Mouse (Mus musculus) kidney, embryonic 15.5 days (tissue): Measurements from ENCODE around the gene Acsm4. TPM values are rescaled to one million over a fixed set of nuclear protein-coding genes. Genes with fewer than 3 reads are reported as not detected.
"Not testable (repeated sequence)": the region's sequence is repeated elsewhere in the genome, so short reads cannot be mapped to it uniquely, and the experiment has no call there.

ENCODE experiments used
- ATAC-seq: fragments of 200-750 bp; cut with Nextera tagmentation; replicated peaks from 2 replicates; pipeline ENCODE4 v1.8.0; 2017; ENCODE audit warnings: moderate TSS enrichment; ENCODE audit not compliant: low FRiP score
- H3K27ac ChIP-seq: fragments of 300-500 bp; sonication (generic); 2 replicates; pipeline ENCODE4 v1.5.1; 2015; ENCODE audit warnings: mild to moderate bottlenecking, inconsistent platforms
- H3K27me3 ChIP-seq: fragments of 300-500 bp; sonication (generic); 2 replicates; pipeline ENCODE4 v1.6.1; 2015; ENCODE audit warnings: inconsistent platforms
- H3K36me3 ChIP-seq: fragments of 300-500 bp; sonication (generic); 2 replicates; pipeline ENCODE4 v1.6.1; 2015; ENCODE audit warnings: inconsistent platforms
- H3K4me1 ChIP-seq: fragments of 300-500 bp; sonication (generic); 2 replicates; pipeline ENCODE4 v1.6.1; 2015; ENCODE audit warnings: inconsistent platforms
- H3K4me2 ChIP-seq: fragments of 300-500 bp; sonication (generic); 2 replicates; pipeline ENCODE4 v1.6.1; 2015; ENCODE audit warnings: moderate library complexity, mild to moderate bottlenecking, inconsistent platforms
- H3K4me3 ChIP-seq: fragments of 300-500 bp; sonication (generic); replicated peaks from 2 replicates; pipeline ENCODE4 v1.5.1; 2015; ENCODE audit warnings: mild to moderate bottlenecking, inconsistent platforms
- H3K9ac ChIP-seq: fragments of 300-500 bp; sonication (generic); 2 replicates; pipeline ENCODE4 v1.6.1; 2015; ENCODE audit warnings: mild to moderate bottlenecking, inconsistent platforms
- H3K9me3 ChIP-seq: fragments of 300-500 bp; sonication (generic); replicated peaks from 2 replicates; pipeline ENCODE4 v1.6.1; 2016; ENCODE audit warnings: inconsistent platforms
- WGBS: fragments of 180-500 bp; shearing (Covaris S2); methylation state at CpG from one replicate; pipeline ENCODE4 v1.1.7; 2015; ENCODE audit warnings: mixed read lengths; 5-methylcytosine and 5-hydroxymethylcytosine counted together
- polyA plus RNA-seq: library from polyadenylated mRNA; unstranded; fragments of >200 nt; fragmentation: Nextera tagmentation; extraction: Ambion mirVana; gene quantifications from 2 replicates; pipeline ENCODE4 v1.2.1, GENCODE M21; 2015

Gene Acsm4
- polyA plus RNA-seq, 1 experiment from 2014 or later, result not detected

DNA sequence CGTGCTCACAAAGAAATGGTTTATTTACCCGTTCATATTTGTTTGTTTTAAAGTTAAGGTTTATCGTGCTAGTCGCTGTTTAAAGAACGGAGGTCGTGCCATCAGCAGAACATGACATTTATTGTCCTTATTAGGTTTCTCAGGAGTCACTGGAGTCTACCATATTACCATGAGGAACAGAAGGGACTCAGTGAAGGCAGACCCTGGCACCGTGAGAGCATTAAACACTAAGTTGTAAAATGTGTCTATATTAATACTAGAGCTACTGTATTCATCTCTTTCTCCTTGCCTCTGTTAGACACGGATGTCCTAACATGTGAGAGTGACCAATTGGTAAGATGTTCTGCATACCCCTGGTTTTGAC, 31.1 kb downstream of the Acsm4 start:
- Histone ChIP-seq H3K36me3 (peaks cover 31% of the 10 kb centered on the region), H3K4me3 (peak overlapping the region; percentile 94), H3K9ac (peak overlapping the region; percentile 92; the same call in 1 of the 2 replicates), H3K27ac (peak overlapping the region; percentile 75), H3K4me2 (peak overlapping the region; percentile 78), H3K4me1 (peaks cover 11% of the 10 kb centered on the region), H3K9me3 (no peaks in the 10 kb centered on the region), H3K27me3 (no peaks in the 10 kb centered on the region)
- WGBS, result 12% methylated on average over 8 of the region's 8 CpGs
- ATAC-seq, result peak; percentile 47

GRCm38 (mm10) chr7:119727621-119728020, 37.8 kb downstream of the Acsm4 start:
- no peaks in the 10 kb centered on the region for H3K9me3 ChIP-seq
- no peak overlapping the region for H3K27ac ChIP-seq
- H3K4me1 ChIP-seq, result no peaks in the 10 kb centered on the region
- H3K4me3 ChIP-seq, result no peak overlapping the region
- ATAC-seq, result no peak
- no peak overlapping the region for H3K4me2 ChIP-seq
- H3K9ac ChIP-seq, result no peak overlapping the region
- 0 out of 2 replicates have a peak, but pooled peaks cover 3% of the 10 kb centered on the region for H3K27me3 ChIP-seq
- 81% methylated on average over 2 of the region's 2 CpGs for WGBS
- no peaks in the 10 kb centered on the region for H3K36me3 ChIP-seq

GRCm38 (mm10) chr7:119731262-119731661, 41.4 kb downstream of the Acsm4 start:
- H3K4me2 ChIP-seq, H3K9me3 ChIP-seq, H3K36me3 ChIP-seq, H3K27ac ChIP-seq, H3K9ac ChIP-seq, ATAC-seq, H3K4me3 ChIP-seq, H3K27me3 ChIP-seq, H3K4me1 ChIP-seq: not testable (repeated sequence)
- WGBS, result 85% methylated on average over 4 of the region's 4 CpGs

- Histone ChIP-seq H3K27ac (no peak overlapping the region), H3K9ac (no peak overlapping the region), H3K27me3 (no peaks in the 10 kb centered on the region), H3K9me3 (no peaks in the 10 kb centered on the region), H3K36me3 (no peaks in the 10 kb centered on the region), H3K4me1 (no peaks in the 10 kb centered on the region), H3K4me3 (no peak overlapping the region), H3K4me2 (no peak overlapping the region)
- ATAC-seq, result 0 out of 2 replicates have a peak, but pooled peaks have one; percentile 25
- 90% methylated on average over 2 of the region's 2 CpGs for WGBS
Observed at GRCm38 (mm10) chr7:119738877-119739276, 49.1 kb downstream of the Acsm4 start.

GRCm38 (mm10) chr7:119739798-119740468, 50.1 kb downstream of the Acsm4 start:
- H3K36me3 ChIP-seq, H3K9me3 ChIP-seq, H3K4me1 ChIP-seq, H3K27me3 ChIP-seq, H3K27ac ChIP-seq, H3K9ac ChIP-seq: not testable (repeated sequence)
- WGBS, result 8% methylated on average over 22 of the region's 44 CpGs
- Histone ChIP-seq H3K4me3 (peak overlapping the region; percentile 41), H3K4me2 (peak overlapping the region; percentile 56)
- peak; percentile 55 for ATAC-seq

DNA sequence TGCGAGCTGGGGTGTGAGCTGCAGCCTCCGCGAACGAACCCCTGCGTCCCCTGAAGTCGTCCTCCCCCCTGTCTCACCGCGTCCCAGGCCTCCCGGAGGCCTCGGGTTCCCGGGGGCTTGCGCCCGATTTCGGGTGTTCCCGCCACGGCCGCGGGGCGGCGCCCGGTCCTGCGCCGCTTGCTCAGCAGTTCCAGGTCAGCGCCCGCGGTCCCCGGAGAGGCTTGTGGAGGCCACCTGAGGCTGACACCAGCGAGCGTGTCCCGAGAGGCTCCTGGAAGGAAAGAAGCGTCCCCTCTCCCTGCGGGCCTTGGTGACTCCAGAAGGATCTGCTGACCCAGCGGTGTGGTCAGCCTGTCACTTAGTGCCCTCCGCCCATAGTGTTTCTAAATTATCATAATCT, 54.5 kb downstream of the Acsm4 start:
- Histone ChIP-seq H3K9ac (no peak overlapping the region), H3K27me3 (no peaks in the 10 kb centered on the region), H3K4me1 (peaks cover 5% of the 10 kb centered on the region), H3K36me3 (no peaks in the 10 kb centered on the region), H3K4me2 (peak overlapping the region; percentile 44), H3K9me3 (no peaks in the 10 kb centered on the region), H3K27ac (no peak overlapping the region), H3K4me3 (peak overlapping the region; percentile 20)
- WGBS, result 9% methylated on average over 34 of the region's 34 CpGs
- ATAC-seq, result peak; percentile 75

DNA sequence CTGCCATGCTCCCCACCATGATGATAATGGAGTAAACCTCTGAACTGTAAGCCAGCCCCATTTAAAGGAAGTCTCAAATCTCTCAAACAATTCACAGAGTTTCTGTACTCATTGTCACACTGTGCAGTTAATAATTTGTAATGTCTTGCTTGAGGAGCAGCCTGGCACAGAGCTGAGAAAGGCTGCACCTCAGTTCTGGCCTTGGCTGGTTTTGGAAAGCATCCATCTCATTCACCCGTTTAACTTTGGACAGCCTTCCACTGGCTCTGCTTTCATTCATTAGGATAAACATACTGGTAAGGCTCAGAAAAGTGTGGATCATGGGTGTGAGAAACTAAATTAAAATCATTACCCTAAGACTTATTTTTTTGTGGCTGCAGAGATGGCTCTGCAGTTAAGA, 56.0 kb downstream of the Acsm4 start:
- H3K36me3 ChIP-seq, result no peaks in the 10 kb centered on the region
- no peak overlapping the region for H3K9ac ChIP-seq
- H3K4me1 ChIP-seq, result peaks cover 5% of the 10 kb centered on the region
- WGBS, result 62% methylated on average over 1 of the region's 1 CpGs
- no peaks in the 10 kb centered on the region for H3K9me3 ChIP-seq
- H3K27ac ChIP-seq, result no peak overlapping the region
- no peak overlapping the region for H3K4me2 ChIP-seq
- no peak for ATAC-seq
- H3K4me3 ChIP-seq, result no peak overlapping the region
- H3K27me3 ChIP-seq, result no peaks in the 10 kb centered on the region

DNA sequence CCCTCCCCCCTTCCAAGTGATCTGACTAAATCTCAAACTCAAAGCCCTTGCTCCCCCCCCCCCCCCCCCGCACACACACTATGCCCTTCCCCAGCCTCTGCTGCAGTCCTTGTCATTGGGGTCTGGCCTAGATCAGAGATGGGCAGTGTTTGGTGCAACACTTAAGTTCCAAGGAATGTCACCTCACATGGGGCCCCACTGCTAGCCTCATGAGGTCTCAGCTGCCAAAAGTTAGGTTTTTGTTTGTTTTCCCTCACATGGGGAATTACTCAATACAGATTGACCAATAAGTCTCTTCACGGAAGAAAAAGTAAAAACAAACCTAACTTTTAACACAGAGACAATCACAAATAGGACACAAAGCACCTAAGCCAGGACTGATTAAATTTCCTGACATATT, 58.9 kb downstream of the Acsm4 start:
- H3K4me1 ChIP-seq, result peaks cover 5% of the 10 kb centered on the region
- no peaks in the 10 kb centered on the region for H3K9me3 ChIP-seq
- no peak overlapping the region for H3K4me3 ChIP-seq
- H3K4me2 ChIP-seq, result no peak overlapping the region
- no peak for ATAC-seq
- no peaks in the 10 kb centered on the region for H3K36me3 ChIP-seq
- H3K27ac ChIP-seq, result no peak overlapping the region
- H3K27me3 ChIP-seq, result no peaks in the 10 kb centered on the region
- no peak overlapping the region for H3K9ac ChIP-seq
- WGBS, result 63% methylated on average over 1 of the region's 2 CpGs

- ATAC-seq, result 0 out of 2 replicates have a peak, but pooled peaks have one; percentile 64
- no peaks in the 10 kb centered on the region for H3K9me3 ChIP-seq
- no peak overlapping the region for H3K9ac ChIP-seq
- no peaks in the 10 kb centered on the region for H3K36me3 ChIP-seq
- no peak overlapping the region for H3K4me3 ChIP-seq
- no peaks in the 10 kb centered on the region for H3K27me3 ChIP-seq
- no peaks in the 10 kb centered on the region for H3K4me1 ChIP-seq
- no peak overlapping the region for H3K4me2 ChIP-seq
- no peak overlapping the region for H3K27ac ChIP-seq
- WGBS, result 56% methylated on average over 2 of the region's 2 CpGs
Observed at GRCm38 (mm10) chr7:119749942-119750341, 60.1 kb downstream of the Acsm4 start.

- no peak overlapping the region for H3K27ac ChIP-seq
- 88% methylated on average over 1 of the region's 1 CpGs for WGBS
- no peaks in the 10 kb centered on the region for H3K36me3 ChIP-seq
- ATAC-seq, result no peak
- H3K27me3 ChIP-seq, result no peaks in the 10 kb centered on the region
- no peak overlapping the region for H3K9ac ChIP-seq
- no peaks in the 10 kb centered on the region for H3K4me1 ChIP-seq
- no peak overlapping the region for H3K4me2 ChIP-seq
- no peak overlapping the region for H3K4me3 ChIP-seq
- no peaks in the 10 kb centered on the region for H3K9me3 ChIP-seq
Observed at GRCm38 (mm10) chr7:119753696-119754095, 63.9 kb downstream of the Acsm4 start.

GRCm38 (mm10) chr7:119760527-119760951, 70.7 kb downstream of the Acsm4 start, which contains the start of gene Acsm3:
Gene Acsm3, plus strand, starts transcription at chr7:119760923.
- Histone ChIP-seq H3K4me2 (peak within 1 kb of the TSS; percentile 34), H3K9me3 (no peaks in the 10 kb centered on the region), H3K27ac (no peak within 1 kb of the TSS), H3K4me1 (no peaks in the 10 kb centered on the region), H3K9ac (no peak within 1 kb of the TSS), H3K36me3 (no peaks in the 10 kb centered on the region), H3K27me3 (no peaks in the 10 kb centered on the region), H3K4me3 (no peak within 1 kb of the TSS)
- 20% methylated on average over 11 of the region's 11 CpGs for WGBS
- peak; percentile 67 for ATAC-seq

GRCm38 (mm10) chr7:119762166-119762697, 72.4 kb downstream of the Acsm4 start:
- Histone ChIP-seq H3K9ac (no peak overlapping the region), H3K9me3 (no peaks in the 10 kb centered on the region), H3K36me3 (no peaks in the 10 kb centered on the region), H3K27ac (no peak overlapping the region), H3K4me1 (no peaks in the 10 kb centered on the region), H3K4me3 (no peak overlapping the region), H3K4me2 (no peak overlapping the region), H3K27me3 (no peaks in the 10 kb centered on the region)
- no peak for ATAC-seq
- 46% methylated on average over 4 of the region's 4 CpGs for WGBS
